Mouse (Mus musculus) heart, postnatal 0 days (tissue): ENCODE results near the gene Fam185a. TPM values are rescaled to one million over a fixed set of nuclear protein-coding genes. Genes with fewer than 3 reads are reported as not detected.

ENCODE experiments used
- ATAC-seq: fragments of 200-750 bp; cut with Nextera tagmentation; 2 replicates; pipeline ENCODE4 v1.8.0; 2017; ENCODE audit warnings: low read depth, moderate number of reproducible peaks, moderate library complexity; ENCODE audit not compliant: insufficient read depth
- DNase-seq: peaks from one replicate; pipeline ENCODE4 v3.0.0-alpha.2; 2016; ENCODE audit warnings: low spot score
- H3K27ac ChIP-seq: fragments of 300-500 bp; sonication (generic); 2 replicates; pipeline ENCODE4 v1.5.1; 2014; ENCODE audit warnings: low read depth, mild to moderate bottlenecking
- H3K27me3 ChIP-seq: fragments of 300-500 bp; sonication (generic); 2 replicates; pipeline ENCODE4 v1.6.1; 2014; ENCODE audit warnings: low read length, mixed read lengths; ENCODE audit not compliant: control insufficient read depth, insufficient read depth
- H3K36me3 ChIP-seq: fragments of 300-500 bp; sonication (generic); replicated peaks from 2 replicates; pipeline ENCODE4 v1.6.1; 2014; ENCODE audit warnings: low read length, mixed read lengths; ENCODE audit not compliant: control insufficient read depth, insufficient read depth
- H3K4me1 ChIP-seq: fragments of 300-500 bp; sonication (generic); 2 replicates; pipeline ENCODE4 v1.6.1; 2014; ENCODE audit warnings: antibody characterized with exemption; ENCODE audit not compliant: control insufficient read depth, insufficient read depth
- H3K4me2 ChIP-seq: fragments of 300-500 bp; sonication (generic); 2 replicates; pipeline ENCODE4 v1.6.1; 2014; ENCODE audit warnings: low read depth, mild to moderate bottlenecking, low read length, moderate library complexity
- H3K4me3 ChIP-seq: fragments of 300-500 bp; sonication (generic); 2 replicates; pipeline ENCODE4 v1.5.1; 2014; ENCODE audit warnings: low read depth, low read length
- H3K9ac ChIP-seq: fragments of 300-500 bp; sonication (generic); replicated peaks from 2 replicates; pipeline ENCODE4 v1.6.1; 2014; ENCODE audit warnings: low read depth, low read length, mixed read lengths
- H3K9me3 ChIP-seq: fragments of 300-500 bp; sonication (generic); replicated peaks from 2 replicates; pipeline ENCODE4 v1.6.1; 2016; ENCODE audit warnings: low read length; ENCODE audit not compliant: control insufficient read depth
- CTCF ChIP-seq: IDR thresholded peaks from 2 replicates; pipeline ENCODE4 v1.5.1; 2016; ENCODE audit warnings: antibody characterized with exemption, control low read depth, low read depth
- EP300 ChIP-seq: IDR thresholded peaks from 2 replicates; pipeline ENCODE4 v1.6.1; 2016; ENCODE audit warnings: antibody characterized with exemption, low read depth
- WGBS: fragments of 180-500 bp; shearing (Covaris S2); extraction: QIAGEN DNeasy Blood & Tissue Kit; methylation state at CpG from one replicate; pipeline ENCODE4 v1.1.7; 2014; 5-methylcytosine and 5-hydroxymethylcytosine counted together
- polyA plus RNA-seq: library from polyadenylated mRNA; unstranded; fragments of >200 nt; fragmentation: Nextera tagmentation; extraction: Ambion mirVana; gene quantifications from 2 replicates; pipeline ENCODE4 v1.2.1, GENCODE M21; 2015
- total RNA-seq: library from RNA; depleted of rRNA; stranded (reverse); fragments of >200 nt; gene quantifications from 2 replicates; pipeline ENCODE4 v1.2.3, GENCODE M21; 2014; ENCODE audit warnings: low replicate concordance

The Fam185a gene
- total and polyA plus RNA-seq, 2 experiments from 2014 or later: 6.9 to 23.4 TPM

GRCm38 (mm10) chr5:21500941-21501340, 76.2 kb downstream of the Fam185a start:
- no peak overlapping the region for H3K4me3 ChIP-seq
- TF ChIP-seq CTCF (no peak), EP300 (no peak)
- H3K9me3 ChIP-seq: no peaks in the 10 kb centered on the region
- H3K36me3 ChIP-seq: no peaks in the 10 kb centered on the region
- H3K27me3 ChIP-seq: no peaks in the 10 kb centered on the region
- H3K27ac ChIP-seq: no peak overlapping the region
- peaks cover 4% of the 10 kb centered on the region; the same call in 1 of the 2 replicates for H3K4me1 ChIP-seq
- H3K4me2 ChIP-seq: no peak overlapping the region
- DNase-seq (no peak), ATAC-seq (no peak)
- WGBS: 86% methylated on average over 2 of the region's 2 CpGs
- no peak overlapping the region for H3K9ac ChIP-seq

GRCm38 (mm10) chr5:21502936-21503610, 78.3 kb downstream of the Fam185a start:
- 83% methylated on average over 13 of the region's 13 CpGs for WGBS
- H3K9me3 ChIP-seq: no peaks in the 10 kb centered on the region
- H3K9ac ChIP-seq: no peak overlapping the region
- H3K27me3 ChIP-seq: no peaks in the 10 kb centered on the region
- H3K4me2 ChIP-seq: no peak overlapping the region
- H3K4me3 ChIP-seq: no peak overlapping the region
- no peaks in the 10 kb centered on the region for H3K4me1 ChIP-seq
- no peak for DNase-seq
- no peak overlapping the region for H3K27ac ChIP-seq
- no peak for ATAC-seq
- TF ChIP-seq CTCF (no peak), EP300 (no peak)
- H3K36me3 ChIP-seq: no peaks in the 10 kb centered on the region

GRCm38 (mm10) chr5:21505159-21505558, 80.4 kb downstream of the Fam185a start:
- no peak overlapping the region for H3K27ac ChIP-seq
- H3K4me3 ChIP-seq: no peak overlapping the region
- H3K36me3 ChIP-seq: no peaks in the 10 kb centered on the region
- no peak overlapping the region for H3K9ac ChIP-seq
- TF ChIP-seq EP300 (no peak), CTCF (no peak)
- 78% methylated on average over 8 of the region's 8 CpGs for WGBS
- DNase-seq (no peak), ATAC-seq (no peak)
- no peaks in the 10 kb centered on the region for H3K4me1 ChIP-seq
- no peaks in the 10 kb centered on the region for H3K9me3 ChIP-seq
- H3K27me3 ChIP-seq: no peaks in the 10 kb centered on the region
- no peak overlapping the region for H3K4me2 ChIP-seq

GRCm38 (mm10) chr5:21506887-21507286, 82.1 kb downstream of the Fam185a start:
- Histone ChIP-seq H3K9me3 (no peaks in the 10 kb centered on the region), H3K4me3 (no peak overlapping the region), H3K4me2 (no peak overlapping the region), H3K36me3 (no peaks in the 10 kb centered on the region), H3K4me1 (no peaks in the 10 kb centered on the region), H3K27me3 (no peaks in the 10 kb centered on the region), H3K9ac (no peak overlapping the region), H3K27ac (no peak overlapping the region)
- DNase-seq (no peak), ATAC-seq (no peak)
- TF ChIP-seq EP300: no peak
- TF ChIP-seq CTCF: no peak
- 67% methylated on average over 1 of the region's 1 CpGs for WGBS

- no peak for ATAC-seq
- no peak overlapping the region for H3K4me3 ChIP-seq
These were observed 85.0 kb downstream of the Fam185a start for GRCm38 (mm10) chr5:21509801-21510200.

GRCm38 (mm10) chr5:21513363-21513762, 88.6 kb downstream of the Fam185a start:
- no peak overlapping the region; the same call in 1 of the 2 replicates for H3K27ac ChIP-seq
- 0 out of 2 replicates have a peak, but pooled peaks cover 3% of the 10 kb centered on the region for H3K4me1 ChIP-seq
- H3K9ac ChIP-seq: no peak overlapping the region
- no peak overlapping the region for H3K4me3 ChIP-seq
- no peaks in the 10 kb centered on the region for H3K9me3 ChIP-seq
- no peaks in the 10 kb centered on the region for H3K27me3 ChIP-seq
- H3K36me3 ChIP-seq: no peaks in the 10 kb centered on the region
- TF ChIP-seq EP300: no peak
- no peak for TF ChIP-seq CTCF
- peak; percentile 26 for DNase-seq
- no peak overlapping the region for H3K4me2 ChIP-seq
- 24% methylated on average over 10 of the region's 10 CpGs for WGBS
- 0 out of 2 replicates have a peak, but pooled peaks have one; percentile 39 for ATAC-seq

More at GRCm38 (mm10) chr5:21509801-21510200, 85.0 kb downstream of the Fam185a start:
- 0 out of 2 replicates have a peak, but pooled peaks cover 3% of the 10 kb centered on the region for H3K4me1 ChIP-seq
- H3K36me3 ChIP-seq: no peaks in the 10 kb centered on the region
- H3K27me3 ChIP-seq: no peaks in the 10 kb centered on the region
- DNase-seq: no peak
- TF ChIP-seq CTCF (no peak), EP300 (no peak)
- H3K9me3 ChIP-seq: no peaks in the 10 kb centered on the region
- no peak overlapping the region for H3K4me2 ChIP-seq
- no peak overlapping the region for H3K9ac ChIP-seq
- 60% methylated on average over 4 of the region's 4 CpGs for WGBS
- no peak overlapping the region for H3K27ac ChIP-seq
